Mouse (Mus musculus) regulatory T cell (primary cell): Measurements from ENCODE around the gene Pla2g2e.
"Not testable (repeated sequence)": the region's sequence is repeated elsewhere in the genome, so short reads cannot be mapped to it uniquely, and the experiment has no call there.

Experiments
- in situ Hi-C: fragments of 300-600 bp; cut with MboI, MseI; formaldehyde crosslinking; loops from one replicate; pipeline ENCODE4 v1.15.1; 2025; ENCODE audit warnings: high pct_unique_total_duplicates

Pla2g2e gene

DNA sequence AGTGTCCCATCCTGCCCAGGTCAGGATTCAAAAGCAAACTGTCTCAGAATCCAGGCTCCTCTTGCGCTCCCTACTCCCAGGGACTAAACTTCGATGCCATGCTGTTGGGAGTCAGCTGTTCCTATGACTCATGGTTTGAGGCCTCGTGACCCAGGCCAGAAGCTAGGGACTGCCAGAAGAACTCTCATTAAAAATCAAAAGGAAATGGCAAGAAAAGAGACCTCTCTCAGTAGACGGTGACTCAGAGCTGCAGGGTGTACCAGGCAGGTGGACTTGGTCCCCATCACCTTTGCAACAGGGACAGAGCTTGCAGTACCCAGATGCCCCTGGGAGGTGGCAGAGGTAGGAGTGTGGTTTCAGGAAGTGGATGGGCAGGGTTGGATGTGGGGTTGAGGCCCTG is at the start of gene Pla2g2e:
TSS of gene Pla2g2e (plus strand) at position 212 of the 400 bp plus-strand sequence.
- in situ Hi-C loops = no loop called here

GRCm38 (mm10) chr4:138839806-138840205 is 37.9 kb upstream of the Pla2g2e start:
- in situ Hi-C loops = no loop called here

GRCm38 (mm10) chr4:138840726-138841125 is 37.0 kb upstream of the Pla2g2e start:
- in situ Hi-C loops = no loop called here

DNA sequence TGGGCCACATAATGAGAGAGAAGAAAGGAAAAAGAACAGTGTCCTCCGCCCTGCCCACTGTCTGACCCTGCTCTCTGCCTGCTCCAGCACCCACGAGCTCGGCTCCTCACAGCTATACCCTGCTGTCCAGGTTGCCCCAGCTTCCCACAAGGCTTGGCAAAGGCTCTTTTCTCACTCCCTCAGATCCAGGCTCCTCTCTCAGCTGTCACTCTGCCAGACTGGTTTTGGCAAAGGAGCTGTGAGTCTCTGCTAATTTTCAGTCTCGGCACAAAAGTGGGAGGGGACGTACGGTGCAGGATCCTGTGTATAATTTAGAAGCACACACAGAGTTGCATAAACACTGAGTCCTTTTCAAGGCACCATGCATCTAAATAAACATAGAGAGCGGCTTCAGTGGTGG is 36.4 kb upstream of the Pla2g2e start:
- in situ Hi-C loops = no loop called here

DNA sequence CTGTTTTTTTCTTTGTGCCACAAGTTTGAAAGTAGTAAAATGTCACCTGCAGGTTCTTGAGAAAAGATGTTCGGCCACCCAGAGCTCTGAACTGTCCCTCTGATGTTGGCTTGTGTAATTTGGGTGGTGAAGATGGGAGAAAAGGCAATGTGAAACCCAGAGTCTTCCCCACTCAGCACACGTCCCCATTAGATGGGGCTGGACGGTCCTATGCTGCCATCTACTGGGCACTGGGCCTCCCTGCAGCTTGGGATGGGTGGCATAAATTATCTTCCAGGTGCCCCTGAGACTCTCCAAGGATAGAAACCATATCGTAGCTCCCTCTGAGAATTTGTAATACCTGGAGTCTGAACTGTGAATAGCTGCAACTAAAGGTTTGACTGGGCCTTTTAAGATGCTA is 26.3 kb upstream of the Pla2g2e start:
- in situ Hi-C loops = loop anchor here (5.0 kb wide), 1 partner anchor 409 kb away; no protein-coding TSS in a partner anchor

- in situ Hi-C loops = loop anchor here (5.0 kb wide), 1 partner anchor 411 kb away; no protein-coding TSS in a partner anchor
Observed at GRCm38 (mm10) chr4:138852961-138853360, 24.8 kb upstream of the Pla2g2e start.

GRCm38 (mm10) chr4:138855092-138855632 is 22.6 kb upstream of the Pla2g2e start:
- in situ Hi-C loops = no loop called here

- in situ Hi-C loops = no loop called here
Observed at GRCm38 (mm10) chr4:138856491-138856890, 21.3 kb upstream of the Pla2g2e start.

DNA sequence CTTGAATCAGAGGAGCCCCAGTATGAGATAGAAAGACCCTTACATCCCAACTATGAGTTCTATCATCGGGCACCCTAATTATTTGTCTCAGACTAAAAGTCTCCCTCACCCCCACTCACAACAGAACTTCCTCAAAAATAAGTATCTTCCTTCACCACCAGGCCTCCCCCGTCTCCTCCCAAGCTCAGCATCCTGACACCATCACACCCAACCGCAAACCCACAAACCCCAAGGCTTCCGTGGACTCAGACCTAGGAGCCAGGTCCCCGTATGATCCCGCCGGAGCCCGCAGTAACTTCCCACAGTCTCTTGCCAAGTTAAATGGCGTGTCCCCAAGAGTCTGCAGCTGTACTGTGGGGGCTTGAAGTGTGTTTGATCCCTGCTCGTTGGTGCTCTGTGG is 20.2 kb upstream of the Pla2g2e start:
- in situ Hi-C loops = no loop called here

GRCm38 (mm10) chr4:138858446-138858845 is 19.3 kb upstream of the Pla2g2e start:
- in situ Hi-C loops = no loop called here

GRCm38 (mm10) chr4:138859245-138859644 is 18.5 kb upstream of the Pla2g2e start:
- in situ Hi-C loops = no loop called here

DNA sequence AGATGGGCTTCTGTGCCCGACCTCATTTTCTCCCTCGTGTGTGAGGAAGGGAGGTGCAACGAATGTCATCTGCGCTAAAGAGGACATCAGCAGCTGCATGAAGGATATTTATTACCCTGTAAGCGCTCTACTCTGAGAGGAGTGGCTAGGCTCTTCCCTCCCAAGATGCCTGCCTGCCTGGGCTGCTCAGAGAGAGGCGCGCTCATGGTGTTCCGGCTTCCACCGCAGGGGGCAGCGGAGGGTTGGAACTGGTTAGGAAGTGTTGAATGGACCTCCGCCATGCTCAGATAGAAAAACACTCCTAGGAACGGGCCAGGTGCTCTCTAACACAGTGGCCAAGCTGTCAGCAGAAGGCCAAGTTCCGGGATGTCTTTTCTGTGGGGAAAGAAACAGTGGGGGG is 18.0 kb upstream of the Pla2g2e start:
- in situ Hi-C loops = no loop called here

DNA sequence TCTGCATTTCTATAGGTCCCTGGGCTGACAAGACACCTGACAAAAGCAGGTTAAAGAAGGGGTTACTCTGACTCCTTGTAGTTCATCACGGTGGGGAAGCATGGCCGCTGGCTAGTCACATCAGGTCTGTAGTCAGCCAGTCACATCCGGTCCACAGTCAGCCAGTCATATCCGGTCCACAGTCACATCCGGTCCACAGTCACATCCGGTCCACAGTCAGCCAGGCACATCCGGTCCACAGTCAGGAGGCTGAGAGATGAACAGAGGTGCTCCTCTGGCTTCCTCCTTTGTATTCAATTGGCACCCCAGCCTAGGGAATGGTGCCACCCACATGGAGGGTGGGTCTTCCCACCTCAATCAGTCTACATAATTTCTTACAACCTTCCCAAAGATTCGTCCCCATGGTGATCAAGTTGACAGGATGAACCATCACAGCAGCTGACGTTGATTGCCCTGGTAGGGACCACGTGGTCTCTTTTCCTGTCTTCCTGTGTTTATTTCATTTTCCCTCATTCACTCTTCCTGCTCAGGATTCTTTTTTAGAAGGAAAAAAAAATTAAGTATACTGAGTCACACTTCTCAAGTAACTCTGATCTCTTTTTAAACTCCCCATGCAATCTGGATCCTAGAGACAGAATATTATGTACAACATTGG is 14.3 kb upstream of the Pla2g2e start, which contains the start of gene Pla2g5:
TSS of gene Pla2g5 (minus strand) at position 139 of the 655 bp plus-strand sequence.
- in situ Hi-C loops = no loop called here

DNA sequence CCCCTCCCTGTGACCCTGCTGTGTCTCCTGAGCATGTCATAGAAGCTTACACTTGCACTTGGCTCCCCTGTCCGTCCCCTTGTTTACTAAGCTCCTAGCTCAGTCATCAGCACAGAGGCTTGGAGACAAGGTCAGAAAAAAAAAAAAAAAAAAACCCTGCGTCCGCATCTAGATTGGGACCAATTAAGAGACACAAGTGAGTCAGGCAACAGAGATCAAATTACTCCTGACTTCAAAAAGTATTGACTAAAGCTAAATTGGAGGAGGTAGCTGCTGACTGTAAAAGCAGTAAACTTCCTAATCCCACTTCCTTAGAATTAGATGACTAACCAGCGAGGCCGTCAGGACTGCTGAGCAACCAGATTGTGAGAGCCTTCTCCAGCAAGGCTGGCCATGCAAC is 12.7 kb upstream of the Pla2g2e start:
- in situ Hi-C loops = no loop called here

- in situ Hi-C loops = no loop called here
Observed at GRCm38 (mm10) chr4:138865991-138866390, 11.8 kb upstream of the Pla2g2e start.

- in situ Hi-C loops = no loop called here
Observed at GRCm38 (mm10) chr4:138866413-138866812, 11.3 kb upstream of the Pla2g2e start.

DNA sequence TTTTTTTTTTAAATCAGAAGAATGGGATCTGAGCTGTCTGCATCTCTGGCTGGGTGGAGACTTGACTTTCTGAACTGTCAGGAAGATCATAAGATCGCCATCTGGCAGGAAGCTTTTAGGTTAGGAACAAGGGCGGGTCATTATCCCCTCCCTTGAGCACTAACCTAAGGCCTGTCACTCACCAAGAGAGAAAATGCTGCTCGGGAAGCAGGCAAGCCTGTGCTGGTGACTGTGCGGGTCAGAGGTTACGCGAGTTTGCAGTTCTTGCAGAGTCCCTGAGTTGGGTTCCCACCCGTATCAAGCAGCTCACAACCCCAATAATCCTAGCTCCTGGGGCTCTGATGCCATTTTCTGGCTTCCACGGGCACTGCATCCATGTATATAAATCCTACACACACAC is 9.1 kb upstream of the Pla2g2e start:
- in situ Hi-C loops = no loop called here

- in situ Hi-C loops = no loop called here
Observed at GRCm38 (mm10) chr4:138873864-138874263, 3.9 kb upstream of the Pla2g2e start, which contains the start of gene Gm13030. Gene Gm13030 (minus strand): TSS chr4:138873964.

DNA sequence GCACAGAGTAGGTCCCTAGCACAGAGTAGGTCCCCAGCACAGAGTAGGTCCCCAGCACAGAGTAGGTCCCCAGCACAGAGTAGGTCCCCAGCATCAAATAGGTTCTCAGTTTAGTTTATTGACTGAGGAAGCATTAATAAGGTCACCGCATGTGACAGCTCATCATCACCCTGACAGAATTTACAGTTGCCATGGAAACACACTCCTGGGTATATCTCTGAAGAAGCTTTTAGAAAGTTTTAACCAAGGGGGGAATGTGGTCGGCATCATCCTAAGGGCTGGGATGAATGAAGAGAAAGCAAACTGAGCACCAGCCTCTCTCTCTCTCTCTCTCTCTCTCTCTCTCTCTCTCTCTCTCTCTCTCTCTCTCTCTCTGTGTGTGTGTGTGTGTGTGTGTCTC is 2.5 kb upstream of the Pla2g2e start:
- in situ Hi-C loops = not testable (repeated sequence)

DNA sequence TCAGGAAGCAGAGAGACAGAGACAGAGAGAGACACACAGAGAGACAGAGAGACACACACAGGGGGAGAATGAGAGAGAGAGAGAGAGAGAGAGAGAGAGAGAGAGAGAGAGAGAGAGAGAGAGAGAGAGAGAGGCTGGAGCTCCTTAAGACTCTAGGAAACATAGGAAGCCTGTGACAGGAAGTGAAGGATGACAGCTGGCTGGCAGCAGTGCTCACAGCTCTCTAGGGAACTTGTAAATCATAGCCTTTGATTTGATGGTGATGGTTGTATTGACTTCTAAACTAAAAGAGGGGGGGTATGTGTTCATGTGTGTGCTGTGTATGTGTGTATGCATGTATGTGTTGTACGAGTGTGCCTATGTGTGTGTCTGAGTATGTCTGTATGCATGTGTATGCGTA is 1.8 kb upstream of the Pla2g2e start:
- in situ Hi-C loops = no loop called here

DNA sequence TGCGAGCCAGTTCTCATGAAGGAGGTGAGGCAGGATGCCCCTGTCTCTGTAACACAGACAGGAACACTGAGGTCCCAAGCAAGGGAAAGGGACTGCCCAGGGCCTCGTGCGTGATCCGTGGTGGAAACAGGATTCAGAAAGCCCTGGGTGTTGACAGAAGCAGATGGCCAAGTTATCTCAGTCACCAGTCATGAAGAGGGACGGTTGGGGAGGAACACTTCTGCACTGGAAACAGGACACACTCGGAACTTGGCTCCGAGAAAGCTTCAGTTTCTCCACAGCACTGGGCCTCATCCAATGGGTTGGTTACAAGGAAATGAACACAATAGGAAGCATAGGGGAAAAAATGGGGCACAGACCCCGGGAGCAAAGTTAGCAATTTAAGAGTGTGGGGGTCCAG is 1.0 kb downstream of the Pla2g2e start:
- in situ Hi-C loops = no loop called here

DNA sequence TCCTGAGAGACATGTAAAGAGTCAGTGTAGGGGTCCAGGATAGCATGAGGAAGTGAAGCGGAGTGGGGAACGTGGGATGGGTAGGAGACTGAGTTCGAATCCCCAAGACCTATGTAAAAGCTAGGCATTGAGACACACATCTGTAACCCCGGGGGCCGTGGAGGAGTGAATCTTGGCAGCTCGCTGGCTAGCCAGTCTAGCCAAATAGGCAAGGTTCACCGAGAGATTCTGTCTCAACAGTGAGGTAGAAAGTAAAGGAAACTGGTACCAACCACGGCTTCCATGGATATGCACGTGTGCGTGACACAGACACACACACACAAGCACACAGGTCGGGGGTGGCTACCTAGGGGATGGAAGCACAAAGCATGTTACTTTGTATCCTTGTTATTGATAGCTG is 2.1 kb downstream of the Pla2g2e start:
- in situ Hi-C loops = no loop called here

GRCm38 (mm10) chr4:138880811-138881584 is 3.3 kb downstream of the Pla2g2e start:
- in situ Hi-C loops = no loop called here
